Mouse (Mus musculus): ENCODE measurements around the gene Mrps21.

DNA sequence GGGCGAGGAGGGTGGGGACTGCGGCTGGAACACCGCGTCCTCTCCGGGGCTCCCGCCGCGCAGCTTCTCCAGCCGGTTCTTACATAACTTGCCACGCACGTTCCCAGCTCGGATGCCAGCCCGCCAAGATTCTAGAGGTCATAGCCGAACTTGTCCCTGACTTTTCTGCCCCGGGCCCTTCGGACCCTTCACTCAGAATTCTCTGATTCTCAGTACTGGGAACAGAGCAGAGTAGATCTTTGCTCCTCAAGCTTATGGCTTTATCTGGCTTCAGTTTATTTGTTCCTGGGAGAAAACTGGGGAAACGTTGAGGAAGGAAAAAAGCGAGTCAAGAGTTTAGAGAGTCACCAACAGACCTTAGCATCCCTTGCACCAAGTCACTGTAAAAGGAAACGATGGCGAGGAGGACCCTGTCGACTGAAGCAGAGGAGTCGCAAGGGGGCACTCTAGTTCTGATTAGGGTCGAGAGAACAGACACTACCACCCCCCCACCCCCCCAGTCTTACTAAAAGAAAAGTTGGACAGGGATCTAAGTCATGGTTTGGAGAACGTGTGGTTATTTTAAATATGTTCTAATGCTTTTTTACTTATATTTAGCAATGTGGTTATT lies 11.6 kb upstream of the Mrps21 start:
- TF ChIP-seq CTCF (IDR thresholded peaks at IDR 0.05; ENCODE audit: extremely low read depth, insufficient read depth, insufficient read length, insufficient replicate concordance) (peak; percentile 50; the same call in 1 of the 2 replicates), POLR2A (IDR thresholded peaks at IDR 0.05; ENCODE audit: low read depth, low read length) (no peak)

Data from spleen, adult 2 months (tissue).